Mouse (Mus musculus): Measurements from ENCODE around the gene Sun5. TPM values are rescaled to one million over a fixed set of nuclear protein-coding genes. Genes with fewer than 3 reads are reported as not detected.

Gene Sun5
- polyA plus RNA-seq, 1 experiment from 2014 or later = not detected

Other genes with a start within 250 kb of the Sun5 start
- gene Commd7, start 238.3 kb downstream of the Sun5 start, polyA plus RNA-seq (2014; fragmentation: Nextera tagmentation; extraction: Ambion mirVana) = 64.9 and 65.4 TPM in 2 replicates
- 12.7 and 12.9 TPM in 2 replicates for gene Dnmt3b, start 221.6 kb downstream of the Sun5 start, polyA plus RNA-seq (2014; fragmentation: Nextera tagmentation; extraction: Ambion mirVana)
- 0.07 TPM in 1 of 2 replicates, not detected in the other for gene Dnmt3c, start 174.4 kb downstream of the Sun5 start, polyA plus RNA-seq (2014; fragmentation: Nextera tagmentation; extraction: Ambion mirVana)
- 394 and 463 TPM in 2 replicates for gene Mapre1, start 129.8 kb downstream of the Sun5 start, polyA plus RNA-seq (2014; fragmentation: Nextera tagmentation; extraction: Ambion mirVana)
- gene Efcab8, start 91.2 kb downstream of the Sun5 start, polyA plus RNA-seq (2014; fragmentation: Nextera tagmentation; extraction: Ambion mirVana) = 0.12 TPM in 1 of 2 replicates, not detected in the other
- gene Bpifb2, start 4.0 kb upstream of the Sun5 start, polyA plus RNA-seq (2014; fragmentation: Nextera tagmentation; extraction: Ambion mirVana) = not detected in 2 replicates
- gene Bpifb6, start 29.3 kb upstream of the Sun5 start, polyA plus RNA-seq (2014; fragmentation: Nextera tagmentation; extraction: Ambion mirVana) = not detected in 2 replicates
- not detected in 2 replicates for gene Bpifb3, start 47.1 kb upstream of the Sun5 start, polyA plus RNA-seq (2014; fragmentation: Nextera tagmentation; extraction: Ambion mirVana)
- gene Bpifb4, start 67.1 kb upstream of the Sun5 start, polyA plus RNA-seq (2014; fragmentation: Nextera tagmentation; extraction: Ambion mirVana) = 0.18 TPM in 1 of 2 replicates, not detected in the other
- not detected in 2 replicates for gene Bpifa6, start 103.9 kb upstream of the Sun5 start, polyA plus RNA-seq (2014; fragmentation: Nextera tagmentation; extraction: Ambion mirVana)
- not detected in 2 replicates for gene Bpifa2, start 137.2 kb upstream of the Sun5 start, polyA plus RNA-seq (2014; fragmentation: Nextera tagmentation; extraction: Ambion mirVana)